Mouse (Mus musculus) frontal cortex, postnatal 36 days (tissue): ENCODE measurements around the gene Trim25.
"Not testable (repeated sequence)": the region's sequence is repeated elsewhere in the genome, so short reads cannot be mapped to it uniquely, and the experiment has no call there.

Experiments used
- DNase-seq, 2 experiments: peaks; one replicate each; pipeline ENCODE4 v3.0.0; 2022; ENCODE audit warnings: low spot score in 2 of 2

Gene Trim25

GRCm38 (mm10) chr11:88994492-88994891, 4.7 kb upstream of the Trim25 start:
- DNase-seq, result no peak

- no peak for DNase-seq
Observed at GRCm38 (mm10) chr11:88995616-88996015, 3.6 kb upstream of the Trim25 start.

DNA sequence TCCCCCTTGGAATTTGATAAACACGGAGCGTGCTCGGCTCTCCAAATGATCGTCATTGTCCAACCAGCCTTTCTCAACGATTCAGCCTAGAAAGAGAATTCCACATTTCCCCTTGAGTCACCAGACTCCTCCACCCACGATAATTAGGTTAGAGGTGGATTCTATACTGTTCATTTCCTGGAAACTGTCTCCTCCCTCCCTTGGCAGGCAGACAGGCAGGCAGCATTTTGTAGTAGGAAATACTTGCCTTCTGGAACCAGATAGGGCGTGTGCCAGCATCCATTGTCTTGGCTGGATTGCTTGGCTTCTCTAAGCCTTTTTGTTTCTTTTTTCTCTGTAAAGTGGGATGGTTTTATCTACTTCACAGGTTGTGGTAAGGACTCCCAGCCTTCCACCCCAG, 2.7 kb upstream of the Trim25 start:
- no peak for DNase-seq

DNA sequence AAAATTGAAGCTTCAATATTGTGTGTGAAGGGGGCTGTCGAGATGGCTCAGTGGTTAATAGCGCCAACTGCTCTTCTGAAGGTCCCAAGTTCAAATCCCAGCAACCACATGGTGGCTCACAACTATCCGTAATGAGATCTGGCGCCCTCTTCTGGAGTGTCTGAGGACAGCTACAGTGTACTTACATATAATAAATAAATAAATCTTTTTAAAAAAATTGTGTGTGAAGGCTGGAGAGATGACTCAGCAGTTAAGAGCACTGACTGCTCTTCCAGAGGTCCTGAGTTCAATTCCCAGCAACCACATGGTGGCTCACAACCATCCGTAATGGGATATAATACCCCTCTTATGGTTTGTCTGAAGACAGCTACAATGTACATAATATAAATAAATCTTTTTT, 1.8 kb upstream of the Trim25 start:
- DNase-seq, result not testable (repeated sequence)

- DNase-seq, result no peak
Observed at GRCm38 (mm10) chr11:88998406-88998805, 770 bp upstream of the Trim25 start.

- DNase-seq, result no peak
Observed at GRCm38 (mm10) chr11:88999723-89000526, 749 bp downstream of the Trim25 start.

DNA sequence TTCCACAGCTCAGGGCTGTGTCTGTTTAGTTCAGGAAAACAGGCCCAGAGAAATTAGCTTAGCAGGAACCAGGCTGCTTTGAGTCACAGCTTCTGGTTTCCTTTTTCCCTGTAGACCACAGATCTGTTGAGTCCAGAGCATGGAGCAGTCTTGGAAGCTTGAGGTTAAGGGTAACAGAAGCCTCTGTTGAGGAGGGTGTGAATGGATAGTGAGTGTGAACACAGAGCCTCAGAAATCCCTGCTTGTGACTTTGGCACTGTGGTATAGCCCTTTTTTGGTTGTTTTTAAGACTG, 1.3 kb downstream of the Trim25 start:
- no peak for DNase-seq

GRCm38 (mm10) chr11:89001569-89001968, 2.4 kb downstream of the Trim25 start:
- DNase-seq, result no peak

- DNase-seq, result no peak
Observed at GRCm38 (mm10) chr11:89002068-89002467, 2.9 kb downstream of the Trim25 start.

GRCm38 (mm10) chr11:89002621-89003020, 3.4 kb downstream of the Trim25 start:
- DNase-seq, result no peak

DNA sequence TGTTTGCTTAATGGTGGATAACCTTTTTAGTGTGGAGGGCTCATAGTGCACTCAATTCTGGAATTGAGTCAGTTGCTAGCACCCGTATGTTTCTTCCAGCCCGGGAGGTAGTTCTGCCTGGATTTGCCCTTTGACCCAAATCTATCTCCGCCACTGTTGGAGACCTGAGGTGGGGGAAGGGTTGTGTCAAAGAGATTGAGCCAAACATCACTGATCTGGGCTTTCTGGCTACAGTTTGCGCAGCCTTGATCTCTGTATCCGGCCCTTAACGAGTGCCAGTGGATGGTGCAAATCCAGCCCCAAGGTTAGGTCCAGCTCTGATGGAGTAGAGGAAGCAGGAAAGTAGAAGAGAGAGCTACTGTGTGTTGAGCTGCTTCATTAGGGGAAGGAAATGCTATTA, 3.9 kb downstream of the Trim25 start:
- DNase-seq, result no peak

DNA sequence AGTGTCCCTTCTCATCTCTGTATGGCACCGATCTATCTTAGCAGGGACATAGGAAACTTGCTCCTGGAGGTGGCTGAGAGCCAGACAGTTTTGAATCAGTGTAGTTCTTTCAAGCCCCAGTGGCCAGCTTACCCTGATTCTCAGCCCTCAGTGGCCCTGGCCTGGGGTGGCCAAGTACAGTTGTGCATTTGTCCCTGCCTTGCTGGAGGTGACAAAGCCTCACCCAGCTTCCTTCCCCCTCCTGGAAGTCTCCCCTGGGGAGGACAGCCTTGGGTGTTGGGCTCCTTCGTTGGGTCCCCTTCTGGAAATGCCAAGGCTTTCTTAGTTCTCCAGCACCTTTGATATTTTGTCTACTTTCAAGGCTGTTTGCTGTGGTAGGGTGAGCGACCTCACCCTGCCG, 4.5 kb downstream of the Trim25 start:
- no peak for DNase-seq

DNA sequence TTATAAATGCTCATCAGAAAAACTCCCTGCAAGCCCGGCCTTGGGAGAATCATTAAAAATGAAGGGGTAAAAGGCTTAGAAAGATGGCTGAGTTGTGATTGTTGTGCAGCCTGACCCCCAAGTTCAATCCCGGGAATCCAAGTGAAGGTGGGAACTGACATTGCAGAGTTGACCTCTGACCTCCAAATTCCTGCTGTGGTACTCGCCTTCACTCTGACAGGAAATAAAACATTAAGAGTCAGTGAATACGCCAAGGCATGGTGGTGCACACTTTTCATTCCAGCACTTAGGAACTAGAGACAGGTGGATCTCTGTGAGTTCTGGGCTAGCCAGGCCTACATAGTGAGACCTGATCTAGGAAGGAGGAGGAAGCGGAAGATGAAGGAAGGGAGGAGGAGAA, 6.3 kb downstream of the Trim25 start:
- DNase-seq, result no peak

GRCm38 (mm10) chr11:89006404-89006803, 7.2 kb downstream of the Trim25 start:
- DNase-seq, result no peak

DNA sequence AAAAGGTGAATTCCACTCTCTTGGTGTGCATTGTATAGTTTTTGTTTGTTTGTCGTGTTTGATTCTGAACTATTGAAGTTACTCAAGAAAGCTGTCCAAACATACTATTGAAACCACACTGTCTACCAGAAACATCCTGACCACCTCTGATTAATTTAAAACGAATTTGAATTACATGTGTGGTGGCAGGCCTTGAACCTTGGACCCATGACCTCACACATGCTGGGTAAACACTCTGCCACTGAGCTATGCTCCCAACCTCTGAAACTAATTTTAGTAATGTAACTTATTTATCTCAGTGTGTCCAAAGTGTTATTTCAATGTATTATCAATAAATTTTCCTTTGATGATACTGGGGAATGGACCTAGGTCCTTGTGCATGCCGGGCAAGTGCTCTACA, 8.4 kb downstream of the Trim25 start:
- DNase-seq, result no peak

GRCm38 (mm10) chr11:89009066-89009465, 9.9 kb downstream of the Trim25 start:
- no peak for DNase-seq

DNA sequence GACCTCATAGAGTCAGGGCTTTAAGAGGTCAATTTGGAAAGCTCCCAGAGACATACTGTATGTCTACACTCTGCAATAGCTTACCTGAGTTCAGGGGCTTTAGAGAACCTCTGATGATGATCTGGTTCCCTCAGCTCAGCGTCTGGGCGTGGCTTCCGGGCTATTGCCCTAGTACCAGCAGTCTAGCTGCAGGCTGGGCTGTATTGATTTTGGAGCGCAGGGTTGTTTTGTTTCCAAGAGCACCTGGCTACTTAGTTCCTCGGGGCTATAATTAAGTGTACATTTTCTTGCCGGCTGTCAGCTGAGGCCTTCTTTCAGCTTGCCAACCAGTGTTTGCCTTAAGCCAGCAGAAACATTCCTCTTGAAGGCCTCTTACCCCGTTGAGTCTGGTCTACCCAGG, 10.3 kb downstream of the Trim25 start:
- DNase-seq, result no peak

GRCm38 (mm10) chr11:89012241-89012640, 13.1 kb downstream of the Trim25 start:
- no peak for DNase-seq

- no peak for DNase-seq
Observed at GRCm38 (mm10) chr11:89017514-89018182, 18.5 kb downstream of the Trim25 start.

DNA sequence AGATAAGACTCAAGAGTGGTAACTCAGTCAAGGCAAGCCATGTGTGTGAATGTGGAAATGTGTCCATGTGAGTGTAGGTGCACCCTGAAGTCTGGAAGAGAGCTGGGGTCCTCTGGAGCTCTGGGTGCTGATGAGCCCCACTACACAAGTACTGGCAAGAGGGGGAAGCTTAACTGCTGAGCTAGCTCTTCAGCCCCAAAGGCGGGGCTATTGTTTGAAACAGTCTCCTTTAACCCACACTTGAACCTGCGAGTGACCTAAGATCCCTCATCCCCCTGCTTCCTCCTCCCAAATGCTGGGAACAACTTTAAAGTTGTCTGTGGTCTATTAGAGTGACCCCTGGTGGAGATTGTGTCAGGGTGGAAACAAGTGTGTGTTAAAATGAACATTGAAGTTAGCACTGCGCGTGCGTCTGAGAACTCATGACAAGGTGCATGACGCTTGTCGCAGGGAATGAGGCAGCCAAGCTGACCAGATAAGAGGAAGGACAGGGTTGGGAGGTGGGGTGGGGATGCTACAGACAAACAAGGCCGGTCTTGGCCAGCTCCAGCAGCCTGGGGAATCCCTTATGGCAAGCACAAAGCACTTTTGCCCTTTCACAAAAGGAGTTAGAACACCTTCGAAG, 21.6 kb downstream of the Trim25 start:
- no peak for DNase-seq

GRCm38 (mm10) chr11:89021687-89022086, 22.5 kb downstream of the Trim25 start:
- DNase-seq, result no peak

GRCm38 (mm10) chr11:89022120-89022731, 23.1 kb downstream of the Trim25 start:
- DNase-seq, result no peak

DNA sequence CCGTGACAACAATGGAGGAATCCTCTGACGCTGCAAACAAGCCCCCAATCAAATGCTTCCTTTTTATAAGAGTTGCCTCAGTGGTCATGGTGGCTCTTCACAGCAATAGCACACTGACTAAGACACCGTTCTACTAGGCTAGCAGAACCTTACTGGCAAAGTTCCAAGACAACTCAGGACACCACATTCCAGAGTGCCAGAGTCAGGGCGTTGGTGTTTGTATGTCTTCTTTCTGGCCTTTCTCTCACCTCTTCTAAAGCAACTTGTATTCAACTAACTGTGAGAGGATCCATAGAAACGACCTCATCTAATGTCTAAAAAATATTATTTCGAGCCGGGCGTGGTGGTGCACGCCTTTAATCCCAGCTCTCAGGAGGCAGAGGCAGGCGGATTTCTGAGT, 24.3 kb downstream of the Trim25 start:
- no peak for DNase-seq
